ENCODE assay signal across 35 mouse cellular contexts in genomic region chr7:122806531-122806930, GRCm38 (mm10).
"Had no signal": no experiment of that assay in that cellular context is flagged by ENCODE, and none has a peak within 500 bp of the region (broad histone marks: within the 10 kb centered on the region; RNA-seq: fewer than 3 reads in every experiment).

No protein-coding gene starts in this region.

- H3K4me1 ChIP-seq: heart, embryonic 10.5 days; heart, embryonic 12.5 days; hindbrain, embryonic 10.5 days; intestine, embryonic 15.5 days had no signal

- H3K27me3 ChIP-seq: heart, embryonic 15.5 days; hindbrain, embryonic 12.5 days; hindbrain, embryonic 13.5 days; hindbrain, embryonic 15.5 days; intestine, embryonic 15.5 days; kidney, embryonic 15.5 days had no signal

- H3K36me3 ChIP-seq: heart, embryonic 10.5 days; heart, embryonic 12.5 days; heart, embryonic 13.5 days; heart, embryonic 15.5 days; hindbrain, embryonic 10.5 days; hindbrain, embryonic 12.5 days; hindbrain, embryonic 13.5 days; hindbrain, embryonic 15.5 days; intestine, embryonic 15.5 days; kidney, embryonic 15.5 days had no signal

- DNase-seq: heart, postnatal 10 days; heart, postnatal 14 days; heart, postnatal 36 days; heart, postnatal 4 days; kidney, adult 11 months; kidney, adult 18-20 months; kidney, adult 2 months; kidney, adult 8-10 months; kidney, adult 9 months; kidney, postnatal 10 days; kidney, postnatal 25 days; kidney, postnatal 36 days; kidney, postnatal 4 days; layer of hippocampus, adult 9-11 months; layer of hippocampus, postnatal 36 days had no signal

- H3K9me3 ChIP-seq: heart, embryonic 10.5 days; heart, embryonic 13.5 days; heart, embryonic 15.5 days; hindbrain, embryonic 10.5 days; hindbrain, embryonic 12.5 days; hindbrain, embryonic 13.5 days; hindbrain, embryonic 15.5 days; intestine, embryonic 15.5 days; kidney, embryonic 15.5 days had no signal

- H3K4me3 ChIP-seq: heart, embryonic 10.5 days; heart, embryonic 12.5 days; heart, embryonic 13.5 days; heart, embryonic 15.5 days; hindbrain, embryonic 10.5 days; hindbrain, embryonic 12.5 days; hindbrain, embryonic 13.5 days; hindbrain, embryonic 15.5 days; intestine, embryonic 15.5 days; kidney, embryonic 15.5 days; layer of hippocampus, adult 2 months; left cerebral cortex, adult 2 months had no signal

- H3K4me2 ChIP-seq: heart, embryonic 11.5 days; heart, embryonic 12.5 days; heart, embryonic 13.5 days; heart, embryonic 15.5 days; hindbrain, embryonic 12.5 days; hindbrain, embryonic 13.5 days; hindbrain, embryonic 14.5 days; hindbrain, embryonic 15.5 days; intestine, embryonic 15.5 days; kidney, embryonic 15.5 days had no signal

- H3K27ac ChIP-seq: heart, embryonic 10.5 days; heart, embryonic 13.5 days; heart, embryonic 15.5 days; hindbrain, embryonic 10.5 days; hindbrain, embryonic 12.5 days; hindbrain, embryonic 13.5 days; hindbrain, embryonic 14.5 days; hindbrain, embryonic 15.5 days; hindbrain, postnatal 0 days; intestine, embryonic 15.5 days; kidney, embryonic 15.5 days; kidney, postnatal 0 days; layer of hippocampus, adult 2 months; left cerebral cortex, adult 2 months had no signal

- ATAC-seq: hindbrain, embryonic 16.5 days; hindbrain, postnatal 0 days; inflammation-experienced regulatory T-cells, adult 6 months; intestine, embryonic 15.5 days; intestine, embryonic 16.5 days; intestine, postnatal 0 days had no signal

- H3K9ac ChIP-seq: heart, embryonic 12.5 days; heart, embryonic 13.5 days; heart, embryonic 15.5 days; hindbrain, embryonic 12.5 days; hindbrain, embryonic 13.5 days; hindbrain, embryonic 14.5 days; hindbrain, embryonic 15.5 days; intestine, embryonic 15.5 days; kidney, embryonic 15.5 days had no signal
